Mouse (Mus musculus): ENCODE data around the gene Hist2h3c2.
"Not testable (repeated sequence)": the region's sequence is repeated elsewhere in the genome, so short reads cannot be mapped to it uniquely, and the experiment has no call there.

Hist2h3c2 gene

GRCm38 (mm10) chr3:96261623-96262022 lies 22.7 kb upstream of the Hist2h3c2 start:
- in situ Hi-C loops (cut with MboI): no loop called here

GRCm38 (mm10) chr3:96260220-96260619 lies 21.3 kb upstream of the Hist2h3c2 start:
- in situ Hi-C loops (cut with MboI): no loop called here

- in situ Hi-C loops (cut with MboI): no loop called here
These were observed 18.3 kb upstream of the Hist2h3c2 start for GRCm38 (mm10) chr3:96257190-96257589.

GRCm38 (mm10) chr3:96255926-96256593 lies 17.1 kb upstream of the Hist2h3c2 start:
- in situ Hi-C loops (cut with MboI): no loop called here

GRCm38 (mm10) chr3:96254683-96255355 lies 15.9 kb upstream of the Hist2h3c2 start:
- in situ Hi-C loops (cut with MboI): no loop called here

- in situ Hi-C loops (cut with MboI): no loop called here
These were observed 12.9 kb upstream of the Hist2h3c2 start for GRCm38 (mm10) chr3:96251787-96252186.

GRCm38 (mm10) chr3:96250890-96251289 lies 12.0 kb upstream of the Hist2h3c2 start:
- in situ Hi-C loops (cut with MboI): no loop called here

GRCm38 (mm10) chr3:96249034-96249345 lies 10.1 kb upstream of the Hist2h3c2 start:
- in situ Hi-C loops (cut with MboI): no loop called here

- in situ Hi-C loops (cut with MboI): no loop called here
These were observed 9.5 kb upstream of the Hist2h3c2 start for GRCm38 (mm10) chr3:96248141-96249033.

GRCm38 (mm10) chr3:96247356-96248140 lies 8.6 kb upstream of the Hist2h3c2 start:
- in situ Hi-C loops (cut with MboI): no loop called here

- in situ Hi-C loops (cut with MboI): not testable (repeated sequence)
These were observed 7.5 kb upstream of the Hist2h3c2 start, which contains the start of gene Hist2h3c1 for GRCm38 (mm10) chr3:96246427-96246856. TSS of gene Hist2h3c1 (plus strand) at chr3:96246685.

- in situ Hi-C loops (cut with MboI): not testable (repeated sequence)
These were observed 7.1 kb upstream of the Hist2h3c2 start for GRCm38 (mm10) chr3:96246018-96246417.

- in situ Hi-C loops (cut with MboI): not testable (repeated sequence)
These were observed 6.3 kb upstream of the Hist2h3c2 start, which contains the start of gene Hist2h2aa1 for GRCm38 (mm10) chr3:96245003-96245886. TSS of gene Hist2h2aa1 (plus strand) at chr3:96245497.

- in situ Hi-C loops (cut with MboI): no loop called here
These were observed 5.1 kb upstream of the Hist2h3c2 start for GRCm38 (mm10) chr3:96243921-96244572.

- in situ Hi-C loops (cut with MboI): no loop called here
These were observed 1.9 kb upstream of the Hist2h3c2 start for GRCm38 (mm10) chr3:96240799-96241197.

- in situ Hi-C loops (cut with MboI): not testable (repeated sequence)
These were observed 1.2 kb upstream of the Hist2h3c2 start, which contains the start of gene Hist2h2aa2 for GRCm38 (mm10) chr3:96239949-96240798. TSS of gene Hist2h2aa2 (minus strand) at chr3:96240276.

GRCm38 (mm10) chr3:96237904-96238511 lies 919 bp downstream of the Hist2h3c2 start:
- in situ Hi-C loops (cut with MboI): no loop called here

GRCm38 (mm10) chr3:96237335-96237903 lies 1.5 kb downstream of the Hist2h3c2 start:
- in situ Hi-C loops (cut with MboI): no loop called here

Measured in mature B cell (primary cell).